20 mouse cellular contexts compared by ENCODE assay signal in genomic region chr6:60995596-60995995, GRCm38 (mm10).
DNase-seq lines count a peak whose midpoint lies in the region; ATAC-seq lines count a peak whose summit lies in the region.
"Had no signal": no experiment of that assay in that cellular context is flagged by ENCODE, and none has a peak within 500 bp of the region (broad histone marks: within the 10 kb centered on the region; RNA-seq: fewer than 3 reads in every experiment).

No protein-coding gene starts in this region.

- no peak for DNase-seq in forebrain, embryonic 10.5 days (ENCODE audit: extremely low spot score, low spot score)
- DNase-seq in midbrain, embryonic 10.5 days (ENCODE audit: low spot score) = no peak
- DNase-seq in spleen, postnatal 36 days (ENCODE audit: low spot score in 2 of 2) = no peak
- DNase-seq: B cell, adult 2 months; cerebellum, postnatal 14 days; heart, postnatal 4 days; kidney, adult 11 months; kidney, postnatal 4 days; layer of hippocampus, postnatal 36 days; left cerebral cortex, postnatal 4 days; thymus, postnatal 4 days had no signal

- H3K27ac ChIP-seq in forebrain, embryonic 13.5 days = no peak overlapping the region
- H3K27ac ChIP-seq in forebrain, embryonic 10.5 days = no peak overlapping the region
- H3K27ac ChIP-seq in midbrain, embryonic 12.5 days (replicated peaks) = no peak overlapping the region
- H3K27ac ChIP-seq in midbrain, embryonic 10.5 days (replicated peaks) = no peak overlapping the region
- peak overlapping the region; percentile 67; the same call in 1 of the 2 replicates for H3K27ac ChIP-seq in limb, embryonic 13.5 days
- no peak overlapping the region for H3K27ac ChIP-seq in neural tube, embryonic 15.5 days (replicated peaks)
- H3K27ac ChIP-seq: embryonic facial prominence, embryonic 15.5 days; macrophage had no signal

- H3K36me3 ChIP-seq in forebrain, embryonic 13.5 days (ENCODE audit: poor library complexity, severe bottlenecking) = no peaks in the 10 kb centered on the region
- no peaks in the 10 kb centered on the region for H3K36me3 ChIP-seq in forebrain, embryonic 10.5 days (replicated peaks)
- no peaks in the 10 kb centered on the region for H3K36me3 ChIP-seq in midbrain, embryonic 12.5 days
- no peaks in the 10 kb centered on the region for H3K36me3 ChIP-seq in midbrain, embryonic 10.5 days
- H3K36me3 ChIP-seq in limb, embryonic 13.5 days = no peaks in the 10 kb centered on the region
- H3K36me3 ChIP-seq in neural tube, embryonic 15.5 days = no peaks in the 10 kb centered on the region
- H3K36me3 ChIP-seq: embryonic facial prominence, embryonic 15.5 days; heart, embryonic 12.5 days had no signal

- no peak overlapping the region for H3K9ac ChIP-seq in forebrain, embryonic 13.5 days
- H3K9ac ChIP-seq in midbrain, embryonic 12.5 days (replicated peaks) = no peak overlapping the region
- H3K9ac ChIP-seq in limb, embryonic 13.5 days = no peak overlapping the region
- no peak overlapping the region for H3K9ac ChIP-seq in neural tube, embryonic 15.5 days (replicated peaks)
- H3K9ac ChIP-seq: embryonic facial prominence, embryonic 15.5 days; heart, embryonic 12.5 days had no signal

- peak; percentile 38; the same call in 1 of the 2 replicates for ATAC-seq in forebrain, embryonic 13.5 days
- 0 out of 2 replicates have a peak, but pooled peaks have one; percentile 12 for ATAC-seq in midbrain, embryonic 12.5 days (ENCODE audit: low FRiP score, low read depth)
- peak; percentile 62; the same call in 1 of the 2 replicates for ATAC-seq in limb, embryonic 13.5 days (ENCODE audit: low FRiP score, low read depth)
- peak; percentile 63; the same call in 1 of the 2 replicates for ATAC-seq in neural tube, embryonic 15.5 days (ENCODE audit: low FRiP score)
- ATAC-seq: Patski had no signal

- no peak overlapping the region for H3K4me2 ChIP-seq in forebrain, embryonic 13.5 days
- no peak overlapping the region for H3K4me2 ChIP-seq in midbrain, embryonic 12.5 days (replicated peaks)
- H3K4me2 ChIP-seq in limb, embryonic 13.5 days (replicated peaks) = 0 out of 2 replicates have a peak overlapping the region, but pooled peaks have one; percentile 0
- no peak overlapping the region for H3K4me2 ChIP-seq in neural tube, embryonic 15.5 days
- H3K4me2 ChIP-seq: embryonic facial prominence, embryonic 15.5 days; heart, embryonic 12.5 days had no signal

- no peaks in the 10 kb centered on the region for H3K9me3 ChIP-seq in forebrain, embryonic 13.5 days (replicated peaks)
- no peaks in the 10 kb centered on the region for H3K9me3 ChIP-seq in forebrain, embryonic 10.5 days
- H3K9me3 ChIP-seq in midbrain, embryonic 12.5 days = no peaks in the 10 kb centered on the region
- H3K9me3 ChIP-seq in midbrain, embryonic 10.5 days (replicated peaks) = no peaks in the 10 kb centered on the region
- no peaks in the 10 kb centered on the region for H3K9me3 ChIP-seq in limb, embryonic 13.5 days
- no peaks in the 10 kb centered on the region for H3K9me3 ChIP-seq in neural tube, embryonic 15.5 days (replicated peaks)
- H3K9me3 ChIP-seq: embryonic facial prominence, embryonic 15.5 days; heart, embryonic 12.5 days had no signal

- no peak overlapping the region for H3K4me3 ChIP-seq in forebrain, embryonic 13.5 days
- H3K4me3 ChIP-seq in forebrain, embryonic 10.5 days = no peak overlapping the region
- H3K4me3 ChIP-seq in midbrain, embryonic 12.5 days = no peak overlapping the region
- H3K4me3 ChIP-seq in midbrain, embryonic 10.5 days = no peak overlapping the region
- H3K4me3 ChIP-seq in limb, embryonic 13.5 days = no peak overlapping the region
- no peak overlapping the region for H3K4me3 ChIP-seq in neural tube, embryonic 15.5 days (replicated peaks)
- H3K4me3 ChIP-seq: embryonic facial prominence, embryonic 15.5 days; heart, embryonic 12.5 days; myocyte had no signal

- 36% methylated on average over 6 of the region's 6 CpGs for WGBS in forebrain, embryonic 13.5 days
- WGBS in forebrain, embryonic 10.5 days = 87% methylated on average over 6 of the region's 6 CpGs
- WGBS in midbrain, embryonic 12.5 days = 72% methylated on average over 6 of the region's 6 CpGs
- WGBS in midbrain, embryonic 10.5 days = 91% methylated on average over 6 of the region's 6 CpGs
- 30% methylated on average over 6 of the region's 6 CpGs for WGBS in limb, embryonic 13.5 days
- 27% methylated on average over 6 of the region's 6 CpGs for WGBS in neural tube, embryonic 15.5 days

- H3K4me1 ChIP-seq in forebrain, embryonic 13.5 days = peaks cover 17% of the 10 kb centered on the region
- peaks cover 11% of the 10 kb centered on the region for H3K4me1 ChIP-seq in forebrain, embryonic 10.5 days
- peaks cover 4% of the 10 kb centered on the region; the same call in 1 of the 2 replicates for H3K4me1 ChIP-seq in midbrain, embryonic 12.5 days
- H3K4me1 ChIP-seq in midbrain, embryonic 10.5 days = peaks cover 11% of the 10 kb centered on the region
- peaks cover 18% of the 10 kb centered on the region for H3K4me1 ChIP-seq in limb, embryonic 13.5 days
- peaks cover 9% of the 10 kb centered on the region for H3K4me1 ChIP-seq in neural tube, embryonic 15.5 days
- H3K4me1 ChIP-seq: embryonic facial prominence, embryonic 15.5 days; heart, embryonic 12.5 days had no signal

- no peaks in the 10 kb centered on the region for H3K27me3 ChIP-seq in forebrain, embryonic 13.5 days
- H3K27me3 ChIP-seq in forebrain, embryonic 10.5 days (ENCODE audit: poor library complexity, severe bottlenecking) = no peaks in the 10 kb centered on the region
- no peaks in the 10 kb centered on the region for H3K27me3 ChIP-seq in midbrain, embryonic 12.5 days
- H3K27me3 ChIP-seq in midbrain, embryonic 10.5 days (ENCODE audit: low read depth, poor library complexity, severe bottlenecking) = no peaks in the 10 kb centered on the region
- H3K27me3 ChIP-seq in limb, embryonic 13.5 days = no peaks in the 10 kb centered on the region
- H3K27me3 ChIP-seq in neural tube, embryonic 15.5 days (replicated peaks) = no peaks in the 10 kb centered on the region
- H3K27me3 ChIP-seq: embryonic facial prominence, embryonic 15.5 days; heart, embryonic 12.5 days had no signal

Comparison
In these comparisons a context has a peak if more than half of its experiments do, and no peak if none do; other contexts are left out.
1. ATAC-seq: peak in every context shown above with its lines; median percentile 63 in neural tube, embryonic 15.5 days; 62 in limb, embryonic 13.5 days; 38 in forebrain, embryonic 13.5 days; 12 in midbrain, embryonic 12.5 days.